Comparison of ENCODE assay signal across 15 mouse cellular contexts in the genomic region with DNA sequence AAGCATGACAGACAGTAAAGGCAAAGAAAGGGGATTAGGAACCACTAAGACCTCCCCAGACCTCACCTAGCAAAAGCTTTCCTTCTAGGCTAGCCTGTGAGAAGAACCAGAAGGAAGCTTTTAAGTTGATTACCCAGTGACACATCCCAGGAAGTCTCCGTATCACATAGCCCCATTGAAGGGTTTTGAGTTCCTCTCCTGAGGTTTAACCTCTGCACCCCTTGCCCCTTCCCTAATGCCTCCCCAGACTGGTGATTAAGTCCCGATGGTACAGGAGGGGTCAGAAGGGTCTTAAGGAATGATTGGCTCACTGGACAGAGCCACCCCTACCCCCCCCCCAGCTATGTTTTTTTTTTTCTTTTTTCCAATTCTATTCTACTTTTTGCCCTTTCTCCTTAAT. TPM values are rescaled to one million over a fixed set of nuclear protein-coding genes. Genes with fewer than 3 reads are reported as not detected.
"Had no signal": no experiment of that assay in that cellular context is flagged by ENCODE, and none has a peak within 500 bp of the region (broad histone marks: within the 10 kb centered on the region; RNA-seq: fewer than 3 reads in every experiment).

No protein-coding gene starts in this region.

- H3K27me3 ChIP-seq: kidney, embryonic 15.5 days; liver, embryonic 13.5 days had no signal

- H3K27ac ChIP-seq: kidney, embryonic 15.5 days; left cerebral cortex, adult 2 months; liver, embryonic 13.5 days; midbrain, embryonic 12.5 days; stomach, postnatal 0 days had no signal

- H3K4me1 ChIP-seq: megakaryocyte, embryonic 14.5 days had no signal

- H3K36me3 ChIP-seq: liver, embryonic 13.5 days had no signal

- H3K4me2 ChIP-seq: kidney, embryonic 15.5 days; liver, embryonic 13.5 days; lung, embryonic 14.5 days; midbrain, embryonic 12.5 days had no signal

- H3K4me3 ChIP-seq: kidney, embryonic 15.5 days; left cerebral cortex, adult 2 months; liver, embryonic 13.5 days; megakaryocyte, embryonic 14.5 days; midbrain, embryonic 12.5 days had no signal

- DNase-seq: kidney, adult 8-10 months; layer of hippocampus, postnatal 36 days; liver, embryonic 13.5 days; lung, embryonic 14.5 days; lung, postnatal 10 days; lung, postnatal 36 days; thymus, adult 2 months; thymus, postnatal 14 days; thymus, postnatal 4 days had no signal

- H3K9ac ChIP-seq: kidney, embryonic 15.5 days; liver, embryonic 13.5 days; lung, embryonic 14.5 days; midbrain, embryonic 12.5 days had no signal

RNA-seq across cellular contexts. Expression of gene Rtl1, which starts 53.0 kb away (rescaled TPM):
- polyA plus RNA-seq: liver, adult 2 months had no signal
